Mouse (Mus musculus) erythroblast, embryonic 14.5 days (primary cell): ENCODE measurements around the gene Fbxo47. TPM values are rescaled to one million over a fixed set of nuclear protein-coding genes. Genes with fewer than 3 reads are reported as not detected.

Experiments
- H3K27me3 ChIP-seq: 2 replicates; pipeline ENCODE4 v1.6.1; 2012; ENCODE audit warnings: inconsistent platforms; ENCODE audit not compliant: control insufficient read depth
- H3K36me3 ChIP-seq: 2 replicates; pipeline ENCODE4 v1.6.1; 2012; ENCODE audit warnings: mild to moderate bottlenecking, inconsistent platforms; ENCODE audit not compliant: control insufficient read depth
- H3K4me1 ChIP-seq: 2 replicates; pipeline ENCODE4 v1.6.1; 2012; ENCODE audit warnings: inconsistent platforms; ENCODE audit not compliant: control insufficient read depth
- H3K4me3 ChIP-seq: replicated peaks from 2 replicates; pipeline ENCODE3; 2012; ENCODE audit warnings: moderate library complexity, mild to moderate bottlenecking, inconsistent platforms
- H3K9me3 ChIP-seq: 2 replicates; pipeline ENCODE4 v1.6.1; 2012; ENCODE audit warnings: low read length, inconsistent platforms, mixed read lengths; ENCODE audit not compliant: control insufficient read depth
- GATA1 ChIP-seq: IDR thresholded peaks from 2 replicates; pipeline ENCODE4 v1.6.1; 2012; ENCODE audit warnings: low read length, inconsistent platforms, mixed read lengths
- TAL1 ChIP-seq: IDR thresholded peaks from 3 replicates; pipeline ENCODE4 v1.6.1; 2012; ENCODE audit warnings: low read length, inconsistent platforms, mixed read lengths
- polyA plus RNA-seq: library from polyadenylated mRNA; stranded (reverse); fragments of >175 nt; gene quantifications from 2 replicates; pipeline ENCODE4 v1.2.3, GENCODE M21; 2012

Gene Fbxo47
- polyA plus RNA-seq, 1 experiment, result not detected

DNA sequence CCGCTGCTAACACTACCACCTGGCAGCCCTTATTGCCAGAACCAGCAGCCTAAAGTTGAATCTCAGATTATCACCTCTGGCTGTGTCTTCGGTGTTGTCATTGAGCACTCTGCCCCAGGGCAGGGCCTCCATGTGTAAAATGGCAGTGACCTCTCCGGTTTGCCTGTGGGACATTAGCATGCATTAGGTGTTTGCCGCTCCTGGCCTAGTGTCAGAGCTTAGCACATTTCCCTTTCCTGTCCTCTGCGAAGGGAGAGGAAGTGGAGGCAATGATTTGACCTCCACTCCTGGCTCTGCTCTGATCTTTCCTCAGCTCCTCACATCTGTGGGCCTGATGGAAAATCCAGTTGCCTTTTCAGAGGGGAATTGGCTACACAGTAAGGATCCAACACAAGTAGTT is 64.0 kb downstream of the Fbxo47 start:
- peaks cover 31% of the 10 kb centered on the region for H3K4me1 ChIP-seq
- H3K4me3 ChIP-seq, result no peak overlapping the region
- peaks cover 8% of the 10 kb centered on the region; the same call in 1 of the 2 replicates for H3K36me3 ChIP-seq
- no peaks in the 10 kb centered on the region for H3K27me3 ChIP-seq
- TF ChIP-seq GATA1 (no peak), TAL1 (no peak)
- no peaks in the 10 kb centered on the region for H3K9me3 ChIP-seq

DNA sequence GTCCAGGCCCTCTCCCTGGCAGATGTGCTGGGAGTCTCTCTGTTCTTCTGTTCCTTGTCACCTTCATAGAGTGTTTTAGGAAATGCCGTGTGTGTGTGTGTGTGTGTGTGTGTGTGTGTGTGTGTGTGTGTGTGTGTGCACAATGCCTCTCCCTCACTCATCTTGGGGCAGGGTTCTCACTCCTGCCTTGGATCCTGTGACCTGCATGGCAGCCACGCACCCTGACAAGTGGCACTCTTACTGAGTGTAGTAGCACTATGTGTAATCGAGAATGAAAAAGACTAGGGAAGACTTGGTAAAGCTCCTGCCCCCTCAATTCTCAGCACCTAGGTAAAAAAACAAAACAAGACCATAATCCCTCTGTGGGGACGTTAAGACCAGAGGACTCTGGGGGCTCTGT is 64.9 kb downstream of the Fbxo47 start:
- Histone ChIP-seq H3K4me1 (peaks cover 31% of the 10 kb centered on the region), H3K9me3 (no peaks in the 10 kb centered on the region), H3K27me3 (no peaks in the 10 kb centered on the region), H3K4me3 (no peak overlapping the region), H3K36me3 (peaks cover 6% of the 10 kb centered on the region; the same call in 1 of the 2 replicates)
- TF ChIP-seq GATA1, result no peak
- no peak for TF ChIP-seq TAL1

DNA sequence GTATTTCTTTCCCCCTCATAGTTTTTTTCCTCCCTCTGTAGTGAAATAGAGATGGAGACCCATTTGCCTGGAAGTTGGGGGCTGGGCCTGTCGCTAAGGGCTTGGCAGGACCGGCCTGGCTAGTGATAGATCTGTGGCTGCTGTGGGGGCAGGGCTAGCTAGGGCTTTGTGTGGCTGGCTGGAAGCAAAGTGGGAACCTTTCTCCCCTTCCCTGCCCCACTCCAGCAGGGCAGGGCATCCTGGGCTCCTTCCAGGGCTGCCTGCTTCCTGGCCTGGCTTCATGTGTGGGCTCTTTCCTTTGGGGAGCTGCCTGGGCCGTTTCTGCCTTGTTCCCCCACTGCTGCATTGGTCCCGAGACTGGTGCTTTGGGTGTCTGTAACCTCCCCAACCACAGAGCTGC is 65.4 kb downstream of the Fbxo47 start:
- Histone ChIP-seq H3K27me3 (no peaks in the 10 kb centered on the region), H3K9me3 (no peaks in the 10 kb centered on the region), H3K4me1 (peaks cover 31% of the 10 kb centered on the region), H3K4me3 (no peak overlapping the region), H3K36me3 (peaks cover 6% of the 10 kb centered on the region; the same call in 1 of the 2 replicates)
- no peak for TF ChIP-seq TAL1
- no peak for TF ChIP-seq GATA1

DNA sequence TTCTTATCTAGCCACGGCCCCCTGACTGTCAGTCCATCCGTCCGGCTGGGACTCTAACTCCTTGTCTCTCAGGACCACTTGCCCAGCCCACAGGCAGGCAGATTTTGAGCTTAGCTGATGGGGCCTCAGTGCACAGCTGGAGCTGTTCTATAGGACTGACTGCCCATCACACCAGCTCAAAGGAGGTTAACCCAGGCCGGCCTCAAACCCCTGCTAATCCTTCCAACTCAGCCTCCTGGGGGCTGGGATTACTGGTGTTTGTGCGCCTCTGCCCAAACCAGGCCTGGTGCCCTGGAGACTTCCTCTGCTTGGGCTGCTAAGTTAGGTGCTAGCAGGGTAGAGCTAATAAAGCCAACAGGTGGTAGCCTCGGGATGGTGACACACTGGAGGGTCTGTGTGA is 66.0 kb downstream of the Fbxo47 start:
- TF ChIP-seq GATA1, result no peak
- TF ChIP-seq TAL1, result no peak
- Histone ChIP-seq H3K36me3 (peaks cover 10% of the 10 kb centered on the region; the same call in 1 of the 2 replicates), H3K4me1 (peaks cover 35% of the 10 kb centered on the region), H3K9me3 (no peaks in the 10 kb centered on the region), H3K27me3 (no peaks in the 10 kb centered on the region), H3K4me3 (no peak overlapping the region)

DNA sequence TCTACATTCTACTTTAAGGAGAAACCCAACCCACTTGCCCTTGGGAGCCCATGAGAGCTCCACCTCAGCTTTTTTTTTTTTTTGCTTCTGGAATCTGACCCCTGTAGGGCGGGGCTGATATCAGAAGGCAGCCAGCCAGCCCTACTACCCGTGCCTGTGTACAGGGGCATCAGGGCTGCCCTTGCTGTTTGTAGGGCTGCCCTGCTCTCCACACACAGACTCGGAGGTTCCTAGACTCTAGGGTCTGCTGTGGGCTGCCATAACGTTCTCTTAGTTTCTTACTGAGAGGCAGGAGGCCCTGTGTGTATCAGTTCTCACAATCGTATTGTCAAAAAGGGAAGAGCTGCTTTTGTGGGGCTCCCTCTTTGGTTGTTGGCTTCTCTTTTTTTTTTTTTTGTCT is 66.6 kb downstream of the Fbxo47 start:
- TF ChIP-seq GATA1, result no peak
- TF ChIP-seq TAL1, result no peak
- Histone ChIP-seq H3K9me3 (no peaks in the 10 kb centered on the region), H3K36me3 (peaks cover 13% of the 10 kb centered on the region; the same call in 1 of the 2 replicates), H3K4me3 (no peak overlapping the region), H3K4me1 (peaks cover 35% of the 10 kb centered on the region), H3K27me3 (no peaks in the 10 kb centered on the region)

DNA sequence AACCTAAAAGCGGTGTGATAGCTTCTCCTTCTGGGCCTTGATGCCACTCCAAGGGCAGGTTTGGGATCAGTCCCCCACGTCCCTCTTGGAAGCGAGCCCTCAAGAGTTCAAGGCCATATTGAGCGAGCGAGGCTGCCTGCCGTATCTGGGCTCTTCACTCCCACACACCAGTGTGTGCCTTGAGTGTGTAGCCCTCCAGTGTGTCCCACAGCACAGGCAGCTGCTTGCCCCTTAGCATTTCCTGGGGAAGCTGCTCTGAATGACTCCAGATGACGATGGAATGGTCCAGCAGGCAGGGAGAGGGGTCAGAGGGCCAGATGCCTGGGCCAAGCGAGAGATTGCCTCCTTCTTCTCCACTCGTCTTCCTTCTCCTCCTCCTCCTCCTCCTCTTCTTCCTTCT is 67.0 kb downstream of the Fbxo47 start:
- Histone ChIP-seq H3K4me3 (no peak overlapping the region), H3K36me3 (peaks cover 13% of the 10 kb centered on the region; the same call in 1 of the 2 replicates), H3K27me3 (no peaks in the 10 kb centered on the region), H3K4me1 (peaks cover 35% of the 10 kb centered on the region), H3K9me3 (no peaks in the 10 kb centered on the region)
- no peak for TF ChIP-seq GATA1
- no peak for TF ChIP-seq TAL1

DNA sequence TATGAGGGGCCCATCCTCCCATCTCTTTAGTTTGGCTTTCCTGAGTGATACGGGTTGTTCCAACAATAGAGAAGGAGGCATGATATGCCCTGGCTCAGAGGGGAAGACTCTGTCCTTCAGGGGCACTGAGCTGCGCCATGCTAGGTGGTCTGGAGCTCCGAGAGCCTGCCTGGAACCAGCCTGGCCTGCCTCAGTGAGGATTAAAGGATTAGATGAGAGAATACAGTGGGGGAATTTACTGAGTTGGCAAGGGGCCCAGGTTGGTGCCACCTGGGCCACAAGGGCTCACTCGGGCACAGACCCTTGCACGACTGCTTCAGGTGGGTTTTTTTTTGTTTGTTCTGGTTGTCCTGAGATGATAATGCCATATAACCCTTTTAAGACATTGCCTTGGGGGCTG is 67.8 kb downstream of the Fbxo47 start:
- TF ChIP-seq TAL1 (no peak), GATA1 (no peak)
- Histone ChIP-seq H3K36me3 (peaks cover 13% of the 10 kb centered on the region; the same call in 1 of the 2 replicates), H3K4me1 (peaks cover 30% of the 10 kb centered on the region), H3K9me3 (no peaks in the 10 kb centered on the region), H3K4me3 (no peak overlapping the region), H3K27me3 (no peaks in the 10 kb centered on the region)

DNA sequence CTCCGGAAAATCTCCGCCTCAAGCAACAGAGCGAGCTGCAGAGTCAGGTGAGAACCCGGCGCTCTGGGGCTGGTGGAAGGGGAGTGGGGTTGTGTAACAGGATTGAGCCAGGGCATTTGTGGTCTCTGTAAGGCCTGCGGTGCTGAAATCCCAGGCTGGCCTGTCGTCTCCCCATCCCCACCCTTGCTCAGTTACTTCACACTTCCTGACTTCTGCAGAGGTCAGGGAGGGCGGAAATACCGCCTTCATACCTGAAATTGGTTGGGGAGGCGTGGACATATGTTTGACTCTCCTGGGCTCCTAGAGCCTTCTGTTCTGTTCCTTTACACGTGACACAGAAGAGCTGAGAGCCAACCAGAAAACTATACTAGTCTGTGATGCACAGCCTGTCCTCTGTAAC is 68.2 kb downstream of the Fbxo47 start:
- Histone ChIP-seq H3K27me3 (no peaks in the 10 kb centered on the region), H3K36me3 (peaks cover 13% of the 10 kb centered on the region; the same call in 1 of the 2 replicates), H3K4me3 (no peak overlapping the region), H3K4me1 (peaks cover 29% of the 10 kb centered on the region), H3K9me3 (no peaks in the 10 kb centered on the region)
- TF ChIP-seq TAL1 (no peak), GATA1 (no peak)

DNA sequence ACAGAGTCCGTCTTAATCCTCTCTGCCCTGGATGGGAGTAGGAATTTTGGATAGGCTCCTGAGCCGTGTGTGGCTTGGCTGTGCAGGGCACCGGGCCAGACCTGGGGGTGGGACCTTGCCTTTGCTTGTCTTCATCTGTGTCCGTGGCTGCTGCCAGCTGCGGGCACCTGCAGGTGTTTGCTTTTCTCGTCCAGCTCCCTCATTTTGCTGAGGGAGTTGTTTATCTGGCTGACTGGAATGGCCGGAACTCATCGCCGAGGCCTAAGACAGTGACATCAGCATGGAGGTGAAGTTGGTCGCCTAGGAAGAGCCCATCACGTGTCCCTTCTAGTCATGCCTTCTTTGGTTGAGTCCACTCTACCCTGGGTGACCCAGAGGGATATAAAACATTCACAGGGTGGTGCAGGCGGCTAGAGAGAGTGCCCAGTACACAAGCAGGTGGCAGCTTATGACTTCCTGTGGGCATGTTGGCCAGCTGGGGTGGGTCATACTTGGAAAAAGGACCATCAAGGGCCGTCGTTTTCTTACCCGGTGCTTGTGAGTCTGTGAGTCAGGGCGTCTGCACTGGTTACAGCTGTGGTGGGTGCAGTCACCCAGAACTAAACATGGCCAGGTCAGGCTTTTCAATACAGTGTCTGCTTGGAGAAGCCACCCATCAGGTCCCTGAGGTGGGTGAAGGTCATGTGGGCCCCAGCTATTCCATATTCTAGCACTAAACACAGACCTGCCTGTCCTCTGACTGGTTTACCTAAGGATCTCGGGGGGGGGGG is 70.0 kb downstream of the Fbxo47 start:
- Histone ChIP-seq H3K27me3 (no peaks in the 10 kb centered on the region), H3K9me3 (no peaks in the 10 kb centered on the region), H3K4me1 (peaks cover 31% of the 10 kb centered on the region), H3K36me3 (peaks cover 18% of the 10 kb centered on the region; the same call in 1 of the 2 replicates), H3K4me3 (no peak overlapping the region)
- no peak for TF ChIP-seq GATA1
- TF ChIP-seq TAL1, result no peak
